Mouse (Mus musculus): ENCODE data around the gene Slc1a6. TPM values are rescaled to one million over a fixed set of nuclear protein-coding genes. Genes with fewer than 3 reads are reported as not detected.
"Not testable (repeated sequence)": the region's sequence is repeated elsewhere in the genome, so short reads cannot be mapped to it uniquely, and the experiment has no call there.

Slc1a6 gene
- polyA plus RNA-seq, 1 experiment, result 154 TPM

DNA sequence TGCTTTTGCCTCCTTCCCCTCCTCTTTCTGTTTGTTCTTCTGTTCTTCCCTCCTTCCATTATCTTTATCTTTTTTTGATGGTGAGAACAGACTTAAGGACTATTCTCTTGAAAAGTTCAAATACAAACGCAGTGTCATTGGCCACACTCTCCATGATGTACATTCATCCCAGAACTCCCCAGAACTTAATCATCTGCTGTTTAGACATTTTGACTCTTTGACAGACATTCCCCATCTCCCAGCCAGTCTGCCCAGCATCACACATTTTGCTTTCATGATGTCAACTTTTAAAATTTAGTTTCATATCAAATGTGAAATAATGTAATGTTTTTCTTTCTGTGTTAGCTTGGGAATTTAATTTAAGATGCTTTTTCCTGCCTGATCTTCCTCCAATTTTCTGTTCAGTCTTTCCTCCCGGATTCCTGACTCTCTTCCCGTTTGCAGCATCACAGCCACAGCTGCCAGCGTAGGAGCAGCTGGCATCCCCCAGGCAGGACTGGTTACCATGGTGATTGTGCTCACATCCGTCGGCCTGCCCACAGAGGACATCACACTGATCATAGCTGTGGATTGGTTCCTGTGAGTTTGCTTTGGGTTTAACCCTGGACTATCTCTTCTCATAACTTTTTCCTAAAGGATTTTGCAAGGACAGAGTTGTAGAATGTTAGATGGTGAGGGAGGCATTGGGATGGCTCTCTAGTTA, 32.2 kb downstream of the Slc1a6 start:
- Histone ChIP-seq H3K27me3 (ENCODE audit: control insufficient read depth, insufficient read depth, low read length) (no peaks in the 10 kb centered on the region), H3K4me1 (ENCODE audit: control insufficient read depth, insufficient read depth, low read length) (no peaks in the 10 kb centered on the region), H3K4me3 (replicated peaks; ENCODE audit: insufficient read depth, low read depth, low read length) (no peak overlapping the region), H3K27ac (ENCODE audit: insufficient read depth, low read length) (no peak overlapping the region)
- 12% methylated on average over 6 of the region's 6 CpGs for WGBS
- no peak for TF ChIP-seq CTCF (IDR thresholded peaks at IDR 0.05; ENCODE audit: borderline replicate concordance, insufficient read depth, low read depth, low read length)
- TF ChIP-seq POLR2A (IDR thresholded peaks at IDR 0.05; ENCODE audit: borderline replicate concordance, insufficient read depth, low read length), result no peak
- no peak for DNase-seq

DNA sequence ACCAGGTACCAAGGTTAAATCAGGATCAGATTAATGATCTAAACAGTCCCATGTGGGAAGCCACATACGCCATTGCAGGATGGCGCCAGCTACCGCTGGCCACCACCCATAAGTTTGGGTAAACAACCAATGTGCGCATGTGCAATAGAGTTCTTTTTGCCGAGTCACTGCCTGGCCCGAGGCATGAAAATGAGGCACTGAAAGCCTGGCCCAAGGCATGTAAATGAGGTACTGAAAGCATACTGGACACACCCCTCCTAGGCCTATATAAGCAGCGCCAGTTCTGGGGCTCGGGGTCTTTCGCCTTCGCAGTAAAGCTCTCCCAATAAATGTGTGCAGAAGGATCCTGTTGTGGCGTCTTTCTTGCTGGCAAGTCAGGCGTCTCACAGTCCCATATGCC, 60.2 kb downstream of the Slc1a6 start:
- 91% methylated on average over 12 of the region's 12 CpGs for WGBS

GRCm38 (mm10) chr10:78852066-78852465, 71.8 kb downstream of the Slc1a6 start, which contains the start of gene Olfr1356:
Gene Olfr1356, minus strand, starts transcription at chr10:78852166.
- WGBS, result 81% methylated on average over 2 of the region's 2 CpGs
- H3K27me3 ChIP-seq (ENCODE audit: control insufficient read depth, insufficient read depth, low read length), result no peaks in the 10 kb centered on the region; the same call in 1 of the 2 replicates
- no peaks in the 10 kb centered on the region for H3K4me1 ChIP-seq (ENCODE audit: control insufficient read depth, insufficient read depth, low read length)
- no peak for DNase-seq
- TF ChIP-seq POLR2A (IDR thresholded peaks at IDR 0.05; ENCODE audit: borderline replicate concordance, insufficient read depth, low read length) (no peak), CTCF (IDR thresholded peaks at IDR 0.05; ENCODE audit: borderline replicate concordance, insufficient read depth, low read depth, low read length) (no peak)
- no peak within 1 kb of the TSS for H3K4me3 ChIP-seq (replicated peaks; ENCODE audit: insufficient read depth, low read depth, low read length)
- H3K27ac ChIP-seq (ENCODE audit: insufficient read depth, low read length), result no peak within 1 kb of the TSS

More for the DNA sequence above, 60.2 kb downstream of the Slc1a6 start:
- not testable (repeated sequence) for H3K4me3 ChIP-seq (replicated peaks; ENCODE audit: insufficient read depth, low read depth, low read length); H3K27ac ChIP-seq (ENCODE audit: insufficient read depth, low read length); DNase-seq; H3K27me3 ChIP-seq (ENCODE audit: control insufficient read depth, insufficient read depth, low read length); H3K4me1 ChIP-seq (ENCODE audit: control insufficient read depth, insufficient read depth, low read length)

Other genes starting within 250 kb of the Slc1a6 start
- 86.6 and 95.0 TPM in 2 replicates for gene Ilvbl, start 206.2 kb upstream of the Slc1a6 start, polyA plus RNA-seq (2012; rRNA removed)
- 17.6 and 19.8 TPM in 2 replicates for gene Syde1, start 188.5 kb upstream of the Slc1a6 start, polyA plus RNA-seq (2012; rRNA removed)
- gene Olfr1357, start 162.4 kb upstream of the Slc1a6 start, polyA plus RNA-seq (2012; rRNA removed), result not detected in 2 replicates
- gene Casp14, start 62.2 kb upstream of the Slc1a6 start, polyA plus RNA-seq (2012; rRNA removed), result not detected in 2 replicates
- gene Ccdc105, start 27.4 kb upstream of the Slc1a6 start, polyA plus RNA-seq (2012; rRNA removed), result 0.27 and 0.33 TPM in 2 replicates
- not detected in 2 replicates for gene Olfr1356, start 71.7 kb downstream of the Slc1a6 start, polyA plus RNA-seq (2012; rRNA removed)
- gene Olfr1355, start 95.0 kb downstream of the Slc1a6 start, polyA plus RNA-seq (2012; rRNA removed), result not detected in 2 replicates
- gene Olfr1354, start 132.7 kb downstream of the Slc1a6 start, polyA plus RNA-seq (2012; rRNA removed), result not detected in 2 replicates
- gene Olfr8, start 170.1 kb downstream of the Slc1a6 start, polyA plus RNA-seq (2012; rRNA removed), result not detected in 2 replicates
- not detected in 2 replicates for gene Olfr1353, start 182.8 kb downstream of the Slc1a6 start, polyA plus RNA-seq (2012; rRNA removed)
- not detected in 2 replicates for gene Olfr1352, start 200.6 kb downstream of the Slc1a6 start, polyA plus RNA-seq (2012; rRNA removed)
- gene Olfr1351, start 232.0 kb downstream of the Slc1a6 start, polyA plus RNA-seq (2012; rRNA removed), result not detected in 2 replicates
- gene Olfr57, start 248.2 kb downstream of the Slc1a6 start, polyA plus RNA-seq (2012; rRNA removed), result not detected in 2 replicates

Measured in cerebellum, adult 2 months (tissue).